Mouse (Mus musculus) CH12.LX (cell line): ENCODE measurements around the gene Odf2l. TPM values are rescaled to one million over a fixed set of nuclear protein-coding genes. Genes with fewer than 3 reads are reported as not detected.

Source experiments
- DNase-seq: peaks from one replicate; pipeline ENCODE4 v3.0.0-alpha.2; 2013; ENCODE audit errors: extremely low read depth
- H3K27ac ChIP-seq: 2 replicates; pipeline ENCODE4 v1.5.1; 2012; ENCODE audit warnings: low read depth, mild to moderate bottlenecking, control low read depth, moderate library complexity; ENCODE audit not compliant: insufficient read depth
- H3K27me3 ChIP-seq: replicated peaks from 2 replicates; pipeline ENCODE3; 2012; ENCODE audit warnings: inconsistent platforms
- H3K36me3 ChIP-seq, 2 experiments: replicated peaks in 1 of 2; 2 replicates each; pipeline versions ENCODE3 to v1.6.1; 2012; ENCODE audit warnings: inconsistent platforms in 1 of 2, low read length in 1 of 2, mild to moderate bottlenecking in 1 of 2, mixed read lengths in 1 of 2, moderate library complexity in 1 of 2; ENCODE audit not compliant: control insufficient read depth in 1 of 2, insufficient read depth in 1 of 2
- H3K4me1 ChIP-seq, 2 experiments: 2 replicates each; pipeline ENCODE4 v1.6.1; 2012; ENCODE audit warnings: inconsistent platforms in 1 of 2, moderate library complexity in 1 of 2; ENCODE audit not compliant: insufficient read depth in 2 of 2, control insufficient read depth in 1 of 2
- H3K4me2 ChIP-seq: 2 replicates; pipeline ENCODE4 v1.6.1; 2012; ENCODE audit warnings: low read depth, mild to moderate bottlenecking, control low read depth; ENCODE audit not compliant: poor library complexity, insufficient read depth, severe bottlenecking
- H3K4me3 ChIP-seq, 3 experiments: fragments of 150-350 bp in 1 of 3; sonication (generic) in 1 of 3; replicated peaks in 1 of 3; 2 replicates each; pipeline versions ENCODE3 to v1.5.1; 2011 to 2012; ENCODE audit warnings: low read depth in 2 of 3, low read length in 2 of 3, mild to moderate bottlenecking in 2 of 3, moderate library complexity in 2 of 3, control low read depth in 1 of 3, improper control_type of control experiment in 1 of 3, inconsistent platforms in 1 of 3, mixed read lengths in 1 of 3; ENCODE audit not compliant: poor library complexity in 1 of 3
- H3K79me2 ChIP-seq: replicated peaks from 2 replicates; pipeline ENCODE4 v1.6.1; 2012; ENCODE audit warnings: mild to moderate bottlenecking, moderate library complexity; ENCODE audit not compliant: control insufficient read depth, poor library complexity, insufficient read depth, severe bottlenecking; ENCODE audit errors: extremely low read depth
- H3K9ac ChIP-seq: 2 replicates; pipeline ENCODE4 v1.6.1; 2012; ENCODE audit warnings: low read depth, mild to moderate bottlenecking, control low read depth, moderate library complexity; ENCODE audit not compliant: insufficient read depth
- H3K9me3 ChIP-seq: replicated peaks from 2 replicates; pipeline ENCODE3; 2012; ENCODE audit warnings: low read length, inconsistent platforms, mixed read lengths
- BHLHE40 ChIP-seq: IDR thresholded peaks from 2 replicates; pipeline ENCODE4 v1.6.1; 2011; ENCODE audit warnings: mild to moderate bottlenecking, low read depth, low read length, improper control_type of control experiment
- CTCF ChIP-seq, 2 experiments: IDR thresholded peaks in 1 of 2; conservative IDR thresholded peaks in 1 of 2; 2 replicates each; pipeline ENCODE4 v1.5.1; 2011 to 2012; ENCODE audit warnings: low read depth in 2 of 2, low read length in 2 of 2, improper control_type of control experiment in 1 of 2, inconsistent platforms in 1 of 2, mild to moderate bottlenecking in 1 of 2, moderate library complexity in 1 of 2
- E2F4 ChIP-seq: IDR thresholded peaks from 2 replicates; pipeline ENCODE4 v1.6.1; 2011; ENCODE audit warnings: low read depth, low read length, improper control_type of control experiment; ENCODE audit not compliant: insufficient replicate concordance
- ELF1 ChIP-seq: IDR thresholded peaks from 2 replicates; pipeline ENCODE4 v1.6.1; 2014; ENCODE audit warnings: low read depth, mild to moderate bottlenecking, inconsistent platforms, low read length, improper control_type of control experiment
- ETS1 ChIP-seq: conservative IDR thresholded peaks from 2 replicates; pipeline ENCODE4 v1.6.1; 2012; ENCODE audit warnings: low read depth, mild to moderate bottlenecking, inconsistent platforms, low read length, improper control_type of control experiment, moderate library complexity
- GABPA ChIP-seq: IDR thresholded peaks from 2 replicates; pipeline ENCODE4 v1.6.1; 2012; ENCODE audit warnings: low read depth, low read length, improper control_type of control experiment, inconsistent platforms; ENCODE audit not compliant: insufficient replicate concordance
- HCFC1 ChIP-seq: IDR thresholded peaks from 2 replicates; pipeline ENCODE4 v1.6.1; 2012; ENCODE audit warnings: low read depth, mild to moderate bottlenecking, inconsistent platforms, low read length, improper control_type of control experiment
- IRF4 ChIP-seq: IDR thresholded peaks from 2 replicates; pipeline ENCODE4 v1.6.1; 2014; ENCODE audit warnings: low read depth, mild to moderate bottlenecking, inconsistent platforms, low read length, improper control_type of control experiment
- JUND ChIP-seq: conservative IDR thresholded peaks from 2 replicates; pipeline ENCODE4 v1.6.1; 2011; ENCODE audit warnings: low read depth, low read length, improper control_type of control experiment
- MAFK ChIP-seq: IDR thresholded peaks from 2 replicates; pipeline ENCODE4 v1.6.1; 2011; ENCODE audit warnings: low read length, improper control_type of control experiment; ENCODE audit not compliant: insufficient replicate concordance
- MAX ChIP-seq: IDR thresholded peaks from 2 replicates; pipeline ENCODE4 v1.6.1; 2011; ENCODE audit warnings: low read length, improper control_type of control experiment
- MAZ ChIP-seq: IDR thresholded peaks from 2 replicates; pipeline ENCODE4 v1.6.1; 2012; ENCODE audit warnings: low read depth, mild to moderate bottlenecking, inconsistent platforms, low read length, improper control_type of control experiment, moderate library complexity
- MEF2A ChIP-seq: IDR thresholded peaks from 2 replicates; pipeline ENCODE4 v1.6.1; 2014; ENCODE audit warnings: low read depth, mild to moderate bottlenecking, inconsistent platforms, low read length, improper control_type of control experiment, borderline replicate concordance
- MXI1 ChIP-seq: IDR thresholded peaks from 2 replicates; pipeline ENCODE4 v1.6.1; 2011; ENCODE audit warnings: mild to moderate bottlenecking, low read depth, low read length, improper control_type of control experiment
- MYC ChIP-seq: IDR thresholded peaks from 2 replicates; pipeline ENCODE4 v1.6.1; 2011; ENCODE audit warnings: low read depth, mild to moderate bottlenecking, improper control_type of control experiment, low read length
- PAX5 ChIP-seq: IDR thresholded peaks from 2 replicates; pipeline ENCODE4 v1.6.1; 2012; ENCODE audit warnings: low read length, inconsistent platforms, mixed read lengths
- RCOR1 ChIP-seq: conservative IDR thresholded peaks from 2 replicates; pipeline ENCODE4 v1.6.1; 2012; ENCODE audit warnings: low read depth, mild to moderate bottlenecking, inconsistent platforms, low read length, improper control_type of control experiment
- SIN3A ChIP-seq: IDR thresholded peaks from 2 replicates; pipeline ENCODE4 v1.6.1; 2012; ENCODE audit warnings: low read length, improper control_type of control experiment, inconsistent platforms
- SMC3 ChIP-seq: IDR thresholded peaks from 2 replicates; pipeline ENCODE4 v1.6.1; 2011; ENCODE audit warnings: low read depth, low read length, improper control_type of control experiment
- TBP ChIP-seq: conservative IDR thresholded peaks from 2 replicates; pipeline ENCODE4 v1.6.1; 2011; ENCODE audit warnings: low read depth, low read length, improper control_type of control experiment
- UBTF ChIP-seq: IDR thresholded peaks from 2 replicates; pipeline ENCODE4 v1.6.1; 2012; ENCODE audit warnings: low read depth, mild to moderate bottlenecking, inconsistent platforms, low read length, improper control_type of control experiment, moderate library complexity
- USF1 ChIP-seq: IDR thresholded peaks from 2 replicates; pipeline ENCODE4 v1.6.1; 2014; ENCODE audit warnings: low read depth, mild to moderate bottlenecking, inconsistent platforms, low read length, improper control_type of control experiment
- USF2 ChIP-seq: conservative IDR thresholded peaks from 2 replicates; pipeline ENCODE4 v1.6.1; 2011; ENCODE audit warnings: low read depth, low read length, improper control_type of control experiment
- ZKSCAN1 ChIP-seq: IDR thresholded peaks from 2 replicates; pipeline ENCODE4 v1.6.1; 2012; ENCODE audit warnings: low read depth, inconsistent platforms, low read length, improper control_type of control experiment, borderline replicate concordance
- ZMIZ1 ChIP-seq: IDR thresholded peaks from 2 replicates; pipeline ENCODE4 v1.6.1; 2012; ENCODE audit warnings: low read depth, mild to moderate bottlenecking, inconsistent platforms, low read length, improper control_type of control experiment
- dilution Hi-C: fragments of 300-500 bp; cut with MboI; formaldehyde crosslinking; loops from 2 replicates; pipeline ENCODE4 v1.14.3; 2020; ENCODE audit warnings: low sequenced_read_pairs; ENCODE audit not compliant: extremely low pct_unique_long_range_greater_than_20kb, extremely low pct_ligation_motif_present
- in situ Hi-C: fragments of 300-500 bp; cut with MboI; formaldehyde crosslinking; loops from 3 replicates; pipeline ENCODE4 v1.14.3; 2019; ENCODE audit warnings: low sequenced_read_pairs, low pct_ligation_motif_present, low pct_unique_long_range_greater_than_20kb, mixed read lengths
- polyA plus RNA-seq: library from polyadenylated mRNA; unstranded; fragments of >175 nt; gene quantifications from 2 replicates; pipeline ENCODE4 v1.2.1, GENCODE M21; 2012; ENCODE audit warnings: low read depth; ENCODE audit not compliant: insufficient read length
- total RNA-seq, 2 experiments: library from RNA; depleted of rRNA; stranded (reverse); fragments of 300-350 nt in 1 of 2; fragments of >200 nt in 1 of 2; gene quantifications; 2 replicates each; pipeline ENCODE4 v1.2.3; 2012 to 2014

The Odf2l gene
- total and polyA plus RNA-seq, 3 experiments: 26.1 to 51.1 (median 39.1) TPM

DNA sequence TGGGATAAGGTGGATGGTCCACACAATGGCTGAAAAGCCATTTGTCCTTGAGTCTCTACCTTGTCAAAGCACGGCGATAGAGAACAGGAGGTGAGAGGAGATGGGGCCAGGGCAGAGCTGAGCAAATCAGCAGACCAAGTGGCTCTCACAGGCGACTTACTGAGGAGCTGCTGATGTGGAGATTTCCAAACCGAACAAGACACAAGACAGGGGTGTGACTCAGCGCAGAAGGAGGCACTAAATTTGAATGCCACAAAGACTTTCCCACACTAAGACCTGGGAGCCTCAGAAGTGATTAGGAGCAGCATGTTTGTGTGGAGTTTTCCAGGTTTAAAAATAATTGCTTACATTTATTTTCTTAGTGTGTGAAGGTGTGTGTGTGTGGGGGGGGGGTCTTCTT, 14.6 kb upstream of the Odf2l start:
- dilution Hi-C loops: no loop called here
- Histone ChIP-seq H3K4me2 (0 out of 2 replicates have a peak overlapping the region, but pooled peaks have one; percentile 24), H3K27ac (no peak overlapping the region), H3K36me3 (no peaks in the 10 kb centered on the region), H3K9me3 (peaks cover 7% of the 10 kb centered on the region), H3K9ac (no peak overlapping the region), H3K4me1 (peaks cover 15 to 38% of the 10 kb centered on the region in 2 experiments), H3K79me2 (no peaks in the 10 kb centered on the region), H3K4me3 (no peak overlapping the region)
- DNase-seq: peak; percentile 38
- in situ Hi-C loops: no loop called here
- TF ChIP-seq ZKSCAN1 (no peak), ETS1 (0 out of 2 replicates have a peak, but pooled peaks have one; percentile 19), MEF2A (0 out of 2 replicates have a peak, but pooled peaks have one; percentile 37), E2F4 (no peak), MAX (no peak), USF1 (no peak), SMC3 (no peak), CTCF (conservative IDR thresholded peaks at IDR 0.05 in 1 of 2, IDR thresholded peaks at IDR 0.05 in 1 of 2; ENCODE audit: low read depth in 2 of 2, low read length in 2 of 2) (no peak), SIN3A (no peak), USF2 (no peak), GABPA (no peak), TBP (no peak), JUND (no peak), RCOR1 (no peak), BHLHE40 (0 out of 2 replicates have a peak, but pooled peaks have one; percentile 31), HCFC1 (no peak), MAFK (no peak), IRF4 (no peak), PAX5 (no peak), MXI1 (no peak), UBTF (no peak), MAZ (no peak), MYC (no peak), ELF1 (no peak), ZMIZ1 (no peak)
- TF ChIP-seq, all 38 proteins: peak for 3
- no peaks in the 10 kb centered on the region for H3K27me3 ChIP-seq
